Comparison of ENCODE assay signal across 8 mouse cellular contexts in genomic region chr15:12084859-12085258, GRCm38 (mm10). TPM values are rescaled to one million over a fixed set of nuclear protein-coding genes. Genes with fewer than 3 reads are reported as not detected.
DNase-seq lines count a peak whose midpoint lies in the region; ATAC-seq and TF ChIP-seq lines count a peak whose summit lies in the region.

No protein-coding gene starts in this region.

- TF ChIP-seq POLR2A in cerebellum, adult 2 months (IDR thresholded peaks at IDR 0.05; ENCODE audit: borderline replicate concordance, insufficient read depth, low read length): no peak

- no peaks in the 10 kb centered on the region for H3K27me3 ChIP-seq in heart, embryonic 10.5 days (ENCODE audit: insufficient read depth, poor library complexity, severe bottlenecking)
- no peaks in the 10 kb centered on the region for H3K27me3 ChIP-seq in cerebellum, adult 2 months (ENCODE audit: control insufficient read depth, insufficient read depth, low read length)
- H3K27me3 ChIP-seq in midbrain, embryonic 15.5 days (replicated peaks): no peaks in the 10 kb centered on the region

- H3K4me3 ChIP-seq in heart, embryonic 10.5 days: no peak overlapping the region
- no peak overlapping the region for H3K4me3 ChIP-seq in ES-E14 (ENCODE audit: insufficient read depth in 1 of 2, low read depth in 1 of 2, low read length in 2 of 2, poor library complexity in 1 of 2, severe bottlenecking in 1 of 2)
- H3K4me3 ChIP-seq in cerebellum, adult 2 months (replicated peaks; ENCODE audit: insufficient read depth, low read depth, low read length): no peak overlapping the region
- H3K4me3 ChIP-seq in midbrain, embryonic 15.5 days: no peak overlapping the region

- ATAC-seq in midbrain, embryonic 15.5 days (replicated peaks): 0 out of 2 replicates have a peak, but pooled peaks have one; percentile 59

- no peaks in the 10 kb centered on the region for H3K36me3 ChIP-seq in heart, embryonic 10.5 days
- no peaks in the 10 kb centered on the region for H3K36me3 ChIP-seq in ES-E14 (ENCODE audit: control insufficient read depth, insufficient read depth, low read length, poor library complexity, severe bottlenecking)
- no peaks in the 10 kb centered on the region for H3K36me3 ChIP-seq in midbrain, embryonic 15.5 days (replicated peaks)

- no peak overlapping the region for H3K27ac ChIP-seq in heart, embryonic 10.5 days
- H3K27ac ChIP-seq in ES-E14 (ENCODE audit: insufficient read depth, low read depth, low read length, poor library complexity, severe bottlenecking): no peak overlapping the region
- H3K27ac ChIP-seq in cerebellum, adult 2 months (ENCODE audit: insufficient read depth, low read length): no peak overlapping the region
- no peak overlapping the region for H3K27ac ChIP-seq in midbrain, embryonic 15.5 days

- H3K9ac ChIP-seq in ES-E14 (ENCODE audit: insufficient read depth, low read depth, low read length, poor library complexity, severe bottlenecking): no peak overlapping the region
- no peak overlapping the region for H3K9ac ChIP-seq in midbrain, embryonic 15.5 days

- DNase-seq in heart, adult 11 months: peak; percentile 89
- no peak for DNase-seq in heart, embryonic 10.5 days (ENCODE audit: low spot score)
- peak; percentile 69 for DNase-seq in ES-E14 (ENCODE audit: low read depth, low spot score)
- DNase-seq in cerebellum, adult 2 months: peak in 1 of 2 experiments; percentile 15
- peak; percentile 32 to 69 for DNase-seq in heart, adult 9 months (ENCODE audit: low spot score in 2 of 2)
- peak; percentile 24 for DNase-seq in large intestine, adult 2 months (ENCODE audit: low read depth, low spot score)
- peak; percentile 53 for DNase-seq in thymus, postnatal 0 days (ENCODE audit: low spot score)

- 71% methylated on average over 4 of the region's 4 CpGs for WGBS in heart, embryonic 10.5 days
- WGBS in cerebellum, adult 2 months: 81% methylated on average over 4 of the region's 4 CpGs
- WGBS in large intestine, adult 2 months: 76% methylated on average over 4 of the region's 4 CpGs
- WGBS in midbrain, embryonic 15.5 days: 85% methylated on average over 4 of the region's 4 CpGs

- no peak overlapping the region for H3K4me2 ChIP-seq in midbrain, embryonic 15.5 days

- in situ Hi-C loops in ES-E14 (cut with MboI; ENCODE audit: low sequenced_read_pairs in 2 of 2, unreplicated experiment in 2 of 2): loop anchor here in 1 of 2 experiments (10.0 kb wide), 1 partner anchor 110 kb away; no protein-coding TSS in a partner anchor

- H3K9me3 ChIP-seq in heart, embryonic 10.5 days: no peaks in the 10 kb centered on the region
- no peaks in the 10 kb centered on the region for H3K9me3 ChIP-seq in ES-E14 (ENCODE audit: control insufficient read depth, insufficient read depth, low read depth, low read length)
- no peaks in the 10 kb centered on the region for H3K9me3 ChIP-seq in midbrain, embryonic 15.5 days

- H3K4me1 ChIP-seq in heart, embryonic 10.5 days: 0 out of 2 replicates have a peak, but pooled peaks cover 4% of the 10 kb centered on the region
- no peaks in the 10 kb centered on the region for H3K4me1 ChIP-seq in ES-E14 (ENCODE audit: control insufficient read depth in 2 of 2, insufficient read depth in 2 of 2, low read length in 2 of 2, poor library complexity in 1 of 2)
- peaks cover 4% of the 10 kb centered on the region; the same call in 1 of the 2 replicates for H3K4me1 ChIP-seq in cerebellum, adult 2 months (ENCODE audit: control insufficient read depth, insufficient read depth, low read length)
- H3K4me1 ChIP-seq in midbrain, embryonic 15.5 days: no peaks in the 10 kb centered on the region

- TF ChIP-seq CTCF in cerebellum, adult 2 months (IDR thresholded peaks at IDR 0.05; ENCODE audit: borderline replicate concordance, insufficient read depth, low read depth, low read length): peak; percentile 49; the same call in 1 of the 2 replicates

TF ChIP-seq in ES-E14, 5 proteins besides CTCF, POLR2A, EP300 and RAD21:
- TF ChIP-seq MAFK (IDR thresholded peaks at IDR 0.05; ENCODE audit: insufficient read depth, low read depth, low read length): no peak
- no peak for TF ChIP-seq CHD2 (IDR thresholded peaks at IDR 0.05; ENCODE audit: low read depth, low read length)
- TF ChIP-seq ZC3H11A (IDR thresholded peaks at IDR 0.05; ENCODE audit: borderline replicate concordance, low read depth, low read length): peak; percentile 64; the same call in 1 of the 2 replicates
TF ChIP-seq in ES-E14: peak in this region for 1.

RNA-seq across cellular contexts. Expression of gene Zfr, which starts 32.8 kb away (rescaled TPM):
- polyA plus RNA-seq in heart, embryonic 10.5 days (2016; fragmentation: Nextera tagmentation; extraction: Ambion mirVana): 120 and 122 TPM in 2 replicates
- 56.7 and 66.8 TPM in 2 replicates for total RNA-seq in ES-E14 (2012; rRNA removed)
- polyA plus RNA-seq in cerebellum, adult 2 months (2012; rRNA removed): 109 and 111 TPM in 2 replicates
- polyA plus RNA-seq in large intestine, adult 2 months (2012; rRNA removed): 33.7 and 66.2 TPM in 2 replicates
- polyA plus RNA-seq in midbrain, embryonic 15.5 days (2015; fragmentation: Nextera tagmentation; extraction: Ambion mirVana): 176 and 180 TPM in 2 replicates
- polyA plus RNA-seq in thymus, postnatal 0 days (2015; fragmentation: Nextera tagmentation; extraction: Ambion mirVana): 77.5 and 78.4 TPM in 2 replicates
